8 mouse cellular contexts compared by ENCODE assay signal in genomic region chr8:129234027-129234733, GRCm38 (mm10). TPM values are rescaled to one million over a fixed set of nuclear protein-coding genes. Genes with fewer than 3 reads are reported as not detected.
DNase-seq lines count a peak whose midpoint lies in the region; ATAC-seq and TF ChIP-seq lines count a peak whose summit lies in the region.

2610044O15Rik8 (minus strand) TSS chr8:129234406.

- WGBS in heart, embryonic 12.5 days: 2% methylated on average over 18 of the region's 18 CpGs
- WGBS in kidney, postnatal 0 days: 1% methylated on average over 18 of the region's 18 CpGs
- WGBS in liver, embryonic 11.5 days: 2% methylated on average over 18 of the region's 18 CpGs
- under 1% methylated on average over 18 of the region's 18 CpGs for WGBS in stomach, embryonic 14.5 days

- H3K4me2 ChIP-seq in heart, embryonic 12.5 days: peak within 1 kb of the TSS; percentile 76
- H3K4me2 ChIP-seq in kidney, postnatal 0 days (ENCODE audit: low read length): peak within 1 kb of the TSS; percentile 60
- H3K4me2 ChIP-seq in liver, embryonic 11.5 days: peak within 1 kb of the TSS; percentile 75
- peak within 1 kb of the TSS; percentile 59 for H3K4me2 ChIP-seq in stomach, embryonic 14.5 days (replicated peaks; ENCODE audit: low read depth, low read length)

- H3K9me3 ChIP-seq in heart, embryonic 12.5 days (replicated peaks): no peaks in the 10 kb centered on the region
- no peaks in the 10 kb centered on the region for H3K9me3 ChIP-seq in kidney, postnatal 0 days (replicated peaks; ENCODE audit: low read length)
- H3K9me3 ChIP-seq in liver, embryonic 11.5 days (ENCODE audit: control insufficient read depth, low read length): no peaks in the 10 kb centered on the region
- H3K9me3 ChIP-seq in stomach, embryonic 14.5 days (ENCODE audit: control insufficient read depth, low read depth, low read length): no peaks in the 10 kb centered on the region

- TF ChIP-seq CTCF in kidney, postnatal 0 days (IDR thresholded peaks at IDR 0.05; ENCODE audit: low read depth): no peak

- ATAC-seq in erythroid progenitor cell, adult 5-6 weeks (replicated peaks; ENCODE audit: low FRiP score, poor library complexity, severe bottlenecking): peak; percentile 96
- ATAC-seq in heart, embryonic 12.5 days (ENCODE audit: insufficient number of reproducible peaks, low FRiP score): peak; percentile 98
- ATAC-seq in kidney, postnatal 0 days (replicated peaks; ENCODE audit: low FRiP score, low read depth): peak; percentile 99
- peak; percentile 98 for ATAC-seq in liver, embryonic 11.5 days (replicated peaks; ENCODE audit: low FRiP score)
- peak; percentile 99 for ATAC-seq in stomach, embryonic 14.5 days (ENCODE audit: insufficient number of reproducible peaks, insufficient read depth, low FRiP score, low read depth)

- peak within 1 kb of the TSS; percentile 94 for H3K27ac ChIP-seq in heart, embryonic 12.5 days (ENCODE audit: poor library complexity, severe bottlenecking)
- H3K27ac ChIP-seq in kidney, postnatal 0 days: peak within 1 kb of the TSS; percentile 95
- H3K27ac ChIP-seq in liver, embryonic 11.5 days (ENCODE audit: low read depth, low read length): peak within 1 kb of the TSS; percentile 84
- peak within 1 kb of the TSS; percentile 90 for H3K27ac ChIP-seq in stomach, embryonic 14.5 days (ENCODE audit: low read length)

- H3K4me3 ChIP-seq in heart, embryonic 12.5 days: peak within 1 kb of the TSS; percentile 69
- H3K4me3 ChIP-seq in kidney, postnatal 0 days (replicated peaks; ENCODE audit: low read depth, low read length): peak within 1 kb of the TSS; percentile 45
- H3K4me3 ChIP-seq in liver, embryonic 11.5 days (ENCODE audit: low read depth, low read length): peak within 1 kb of the TSS; percentile 67
- peak within 1 kb of the TSS; percentile 55 for H3K4me3 ChIP-seq in stomach, embryonic 14.5 days (ENCODE audit: low read depth, low read length)

- no peaks in the 10 kb centered on the region for H3K27me3 ChIP-seq in heart, embryonic 12.5 days (replicated peaks)
- no peaks in the 10 kb centered on the region for H3K27me3 ChIP-seq in kidney, postnatal 0 days (ENCODE audit: insufficient read depth, low read length)
- H3K27me3 ChIP-seq in liver, embryonic 11.5 days (replicated peaks; ENCODE audit: control insufficient read depth, insufficient read depth, low read length): no peaks in the 10 kb centered on the region
- no peaks in the 10 kb centered on the region for H3K27me3 ChIP-seq in stomach, embryonic 14.5 days (ENCODE audit: control insufficient read depth, insufficient read depth, low read length)

- peaks cover 7% of the 10 kb centered on the region for H3K4me1 ChIP-seq in heart, embryonic 12.5 days (replicated peaks)
- H3K4me1 ChIP-seq in kidney, postnatal 0 days (replicated peaks; ENCODE audit: insufficient read depth, low read length): no peaks in the 10 kb centered on the region
- peaks cover 5% of the 10 kb centered on the region; the same call in 1 of the 2 replicates for H3K4me1 ChIP-seq in liver, embryonic 11.5 days (replicated peaks; ENCODE audit: control insufficient read depth, insufficient read depth, low read length)
- peaks cover 5% of the 10 kb centered on the region; the same call in 1 of the 2 replicates for H3K4me1 ChIP-seq in stomach, embryonic 14.5 days (ENCODE audit: control insufficient read depth, insufficient read depth, low read length)

- H3K9ac ChIP-seq in heart, embryonic 12.5 days: peak within 1 kb of the TSS; percentile 79
- peak within 1 kb of the TSS; percentile 56 for H3K9ac ChIP-seq in kidney, postnatal 0 days (ENCODE audit: low read depth, low read length)
- peak within 1 kb of the TSS; percentile 70 for H3K9ac ChIP-seq in liver, embryonic 11.5 days (ENCODE audit: low read depth, low read length)
- H3K9ac ChIP-seq in stomach, embryonic 14.5 days (replicated peaks; ENCODE audit: low read depth, low read length): peak within 1 kb of the TSS; percentile 52; the same call in 1 of the 2 replicates

- DNase-seq in CD4-positive helper T cell, adult 2 months (ENCODE audit: low read depth, low spot score): peak; percentile 89
- DNase-seq in brain, embryonic 18.5 days (ENCODE audit: low read depth, low spot score): peak; percentile 81
- peak; percentile 96 for DNase-seq in kidney, postnatal 0 days (ENCODE audit: low spot score)
- DNase-seq in liver, embryonic 11.5 days (ENCODE audit: low spot score): peak; percentile 87
- peak; percentile 88 for DNase-seq in naive thymus-derived CD4-positive, alpha-beta T cell, adult 2 months (ENCODE audit: low read depth)

- H3K36me3 ChIP-seq in heart, embryonic 12.5 days: no peaks in the 10 kb centered on the region
- H3K36me3 ChIP-seq in kidney, postnatal 0 days (ENCODE audit: insufficient read depth, low read length): no peaks in the 10 kb centered on the region
- H3K36me3 ChIP-seq in liver, embryonic 11.5 days (ENCODE audit: control insufficient read depth, insufficient read depth, low read length): no peaks in the 10 kb centered on the region
- no peaks in the 10 kb centered on the region for H3K36me3 ChIP-seq in stomach, embryonic 14.5 days (ENCODE audit: control insufficient read depth, insufficient read depth, low read length)

RNA-seq across cellular contexts. Expression of gene 2610044O15Rik8, which starts in this region (rescaled TPM):
- 2.9 and 4.2 TPM in 2 replicates for total RNA-seq in erythroid progenitor cell, adult 5-6 weeks (2015; ENCODE audit: low replicate concordance)
- 0.68 and 3.7 TPM in 2 replicates for total RNA-seq in erythroid progenitor cell, adult 5-6 weeks (2017; ENCODE audit: low replicate concordance)
- polyA plus RNA-seq in heart, embryonic 12.5 days (2016; fragmentation: Nextera tagmentation; extraction: Ambion mirVana): 17.6 and 17.8 TPM in 2 replicates
- 24.8 and 30.4 TPM in 2 replicates for polyA plus RNA-seq in kidney, postnatal 0 days (2015; fragmentation: Nextera tagmentation; extraction: Ambion mirVana)
- 14.8 and 17.4 TPM in 2 replicates for polyA plus RNA-seq in liver, embryonic 11.5 days (2014; fragmentation: Nextera tagmentation; extraction: Ambion mirVana)
- polyA plus RNA-seq in stomach, embryonic 14.5 days (2014; fragmentation: Nextera tagmentation; extraction: Ambion mirVana): 30.8 and 31.8 TPM in 2 replicates

Comparison
In these comparisons a context has a peak if more than half of its experiments do, and no peak if none do; other contexts are left out.
1. Peak in every context shown above with its lines: DNase-seq, ATAC-seq, H3K4me3 ChIP-seq and H3K27ac ChIP-seq.